15 mouse cellular contexts compared by ENCODE assay signal in genomic region chr5:19546424-19546823, GRCm38 (mm10).
A peak's percentile ranks its signal among the peaks of the same experiment; 100 is the strongest.
DNase-seq lines count a peak whose midpoint lies in the region; ATAC-seq lines count a peak whose summit lies in the region.
"Had no signal": no experiment of that assay in that cellular context is flagged by ENCODE, and none has a peak within 500 bp of the region (broad histone marks: within the 10 kb centered on the region; RNA-seq: fewer than 3 reads in every experiment).

No protein-coding gene starts in this region.

- peak; percentile 94 for ATAC-seq in frontal cortex, adult (ENCODE audit: low TSS enrichment)
- no peak for ATAC-seq in megakaryocyte, adult 5-6 weeks (ENCODE audit: poor library complexity, severe bottlenecking)

- DNase-seq in frontal cortex, postnatal 25 days (ENCODE audit: low spot score in 2 of 2) = no peak
- DNase-seq in right cerebral cortex, adult 2 months (ENCODE audit: low spot score in 2 of 2) = peak; percentile 27 to 31
- DNase-seq in right cerebral cortex, postnatal 25 days = no peak
- DNase-seq in left cerebral cortex, postnatal 25 days (ENCODE audit: low spot score in 2 of 2) = peak; percentile 31 to 80
- no peak for DNase-seq in cerebellum, postnatal 25 days
- DNase-seq: adrenal gland, postnatal 36 days; cerebellum, adult 18-20 months; cerebellum, postnatal 36 days; heart, postnatal 14 days; liver; lung, postnatal 10 days; midbrain, embryonic 14.5 days; thymus, postnatal 14 days had no signal

- intact Hi-C loops in left cerebral cortex, postnatal 25 days (cut with DNase I) = loop anchor here (2.0 kb wide), 1 partner anchor 362 kb away; no protein-coding TSS in a partner anchor

Comparison
In these comparisons a context has a peak if more than half of its experiments do, and no peak if none do; other contexts are left out.
1. DNase-seq: peak in right cerebral cortex, adult 2 months (2 of 2) and left cerebral cortex, postnatal 25 days (2 of 2); none in frontal cortex, postnatal 25 days (0 of 2), right cerebral cortex, postnatal 25 days (single experiment) and cerebellum, postnatal 25 days (0 of 2).